Mouse (Mus musculus): ENCODE measurements around the gene Tmem198b. TPM values are rescaled to one million over a fixed set of nuclear protein-coding genes. Genes with fewer than 3 reads are reported as not detected.

Gene Tmem198b
- polyA plus RNA-seq, 1 experiment from 2014 or later = 14.4 TPM

Other genes with a start within 250 kb of the Tmem198b start
- gene Pa2g4, start 238.4 kb downstream of the Tmem198b start, polyA plus RNA-seq (2015; fragmentation: Nextera tagmentation; extraction: Ambion mirVana) = 121 and 157 TPM in 2 replicates
- 3.1 and 6.6 TPM in 2 replicates for gene Erbb3, start 214.7 kb downstream of the Tmem198b start, polyA plus RNA-seq (2015; fragmentation: Nextera tagmentation; extraction: Ambion mirVana)
- gene Rps26, start 177.6 kb downstream of the Tmem198b start, polyA plus RNA-seq (2015; fragmentation: Nextera tagmentation; extraction: Ambion mirVana) = 381 and 453 TPM in 2 replicates
- 15.2 and 17.0 TPM in 2 replicates for gene Ikzf4, start 158.4 kb downstream of the Tmem198b start, polyA plus RNA-seq (2015; fragmentation: Nextera tagmentation; extraction: Ambion mirVana)
- gene Suox, start 130.3 kb downstream of the Tmem198b start, polyA plus RNA-seq (2015; fragmentation: Nextera tagmentation; extraction: Ambion mirVana) = 15.7 and 17.0 TPM in 2 replicates
- gene Rab5b, start 108.1 kb downstream of the Tmem198b start, polyA plus RNA-seq (2015; fragmentation: Nextera tagmentation; extraction: Ambion mirVana) = 103 and 108 TPM in 2 replicates
- 0.49 and 1.1 TPM in 2 replicates for gene Pmel, start 100.2 kb downstream of the Tmem198b start, polyA plus RNA-seq (2015; fragmentation: Nextera tagmentation; extraction: Ambion mirVana)
- 16.1 and 33.7 TPM in 2 replicates for gene Cdk2, start 99.3 kb downstream of the Tmem198b start, polyA plus RNA-seq (2015; fragmentation: Nextera tagmentation; extraction: Ambion mirVana)
- 7.7 and 13.2 TPM in 2 replicates for gene Dgka, start 59.5 kb downstream of the Tmem198b start, polyA plus RNA-seq (2015; fragmentation: Nextera tagmentation; extraction: Ambion mirVana)
- 41.7 and 42.7 TPM in 2 replicates for gene Pym1, start 56.5 kb downstream of the Tmem198b start, polyA plus RNA-seq (2015; fragmentation: Nextera tagmentation; extraction: Ambion mirVana)
- 0.56 and 0.88 TPM in 2 replicates for gene Mmp19, start 13.5 kb downstream of the Tmem198b start, polyA plus RNA-seq (2015; fragmentation: Nextera tagmentation; extraction: Ambion mirVana)
- gene Dnajc14, start 308 bp downstream of the Tmem198b start, polyA plus RNA-seq (2015; fragmentation: Nextera tagmentation; extraction: Ambion mirVana) = 50.6 TPM in 2 replicates
- gene Sarnp, start 13.0 kb upstream of the Tmem198b start, polyA plus RNA-seq (2015; fragmentation: Nextera tagmentation; extraction: Ambion mirVana) = 147 and 153 TPM in 2 replicates
- 23.5 and 34.2 TPM in 2 replicates for gene Ormdl2, start 17.3 kb upstream of the Tmem198b start, polyA plus RNA-seq (2015; fragmentation: Nextera tagmentation; extraction: Ambion mirVana)
- gene Gdf11, start 87.3 kb upstream of the Tmem198b start, polyA plus RNA-seq (2015; fragmentation: Nextera tagmentation; extraction: Ambion mirVana) = 6.8 and 9.0 TPM in 2 replicates
- 254 and 295 TPM in 2 replicates for gene Cd63, start 96.6 kb upstream of the Tmem198b start, polyA plus RNA-seq (2015; fragmentation: Nextera tagmentation; extraction: Ambion mirVana)
- 15.7 and 19.8 TPM in 2 replicates for gene Rdh5, start 118.5 kb upstream of the Tmem198b start, polyA plus RNA-seq (2015; fragmentation: Nextera tagmentation; extraction: Ambion mirVana)
- gene Bloc1s1, start 119.7 kb upstream of the Tmem198b start, polyA plus RNA-seq (2015; fragmentation: Nextera tagmentation; extraction: Ambion mirVana) = 248 and 265 TPM in 2 replicates
- 7.2 and 8.8 TPM in 2 replicates for gene Itga7, start 129.4 kb upstream of the Tmem198b start, polyA plus RNA-seq (2015; fragmentation: Nextera tagmentation; extraction: Ambion mirVana)
- 0.19 TPM in 1 of 2 replicates, not detected in the other for gene Mettl7b, start 156.6 kb upstream of the Tmem198b start, polyA plus RNA-seq (2015; fragmentation: Nextera tagmentation; extraction: Ambion mirVana)
- gene Olfr9, start 185.1 kb upstream of the Tmem198b start, polyA plus RNA-seq (2015; fragmentation: Nextera tagmentation; extraction: Ambion mirVana) = not detected in 2 replicates
- gene Olfr763, start 206.4 kb upstream of the Tmem198b start, polyA plus RNA-seq (2015; fragmentation: Nextera tagmentation; extraction: Ambion mirVana) = not detected in 2 replicates
- gene Olfr764-ps1, start 235.5 kb upstream of the Tmem198b start, polyA plus RNA-seq (2015; fragmentation: Nextera tagmentation; extraction: Ambion mirVana) = not detected in 2 replicates
- gene Olfr765, start 245.6 kb upstream of the Tmem198b start, polyA plus RNA-seq (2015; fragmentation: Nextera tagmentation; extraction: Ambion mirVana) = not detected in 2 replicates

Data from neural tube, embryonic 15.5 days (tissue).